Mouse (Mus musculus): ENCODE results near the gene Ccnl2.

Gene Ccnl2

GRCm38 (mm10) chr4:155811929-155812664 is at the start of gene Ccnl2:
Gene Ccnl2 (plus strand): TSS chr4:155812489.
- DNase-seq (ENCODE audit: extremely low read depth, insufficient read length, low spot score): peak; percentile 92

DNA sequence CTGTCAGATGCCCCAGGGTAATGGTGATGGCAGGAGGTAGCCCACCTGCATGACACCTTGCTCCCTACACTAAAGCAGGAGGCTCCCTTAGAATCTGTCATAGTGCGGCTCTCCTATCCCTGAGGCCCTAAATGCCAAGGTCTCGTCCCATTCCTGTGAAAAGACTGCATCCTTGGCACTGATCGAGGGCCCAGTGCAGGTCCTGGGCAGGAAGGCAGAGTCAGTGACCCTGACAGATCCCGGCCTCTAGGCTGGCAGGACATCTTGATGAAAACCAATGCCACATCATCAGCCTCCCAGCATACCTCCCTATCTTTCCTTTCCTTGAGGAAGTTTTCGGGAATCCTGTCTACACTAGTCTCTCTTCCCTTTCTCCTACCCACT is 42.8 kb upstream of the Ccnl2 start:
- DNase-seq (ENCODE audit: extremely low read depth, insufficient read length, low spot score): no peak

GRCm38 (mm10) chr4:155769880-155770512 is 42.3 kb upstream of the Ccnl2 start:
- peak; percentile 84 for DNase-seq (ENCODE audit: extremely low read depth, insufficient read length, low spot score)

GRCm38 (mm10) chr4:155770626-155771025 is 41.7 kb upstream of the Ccnl2 start:
- DNase-seq (ENCODE audit: extremely low read depth, insufficient read length, low spot score): no peak

- no peak for DNase-seq (ENCODE audit: extremely low read depth, insufficient read length, low spot score)
Observed at GRCm38 (mm10) chr4:155771706-155772105, 40.6 kb upstream of the Ccnl2 start.

DNA sequence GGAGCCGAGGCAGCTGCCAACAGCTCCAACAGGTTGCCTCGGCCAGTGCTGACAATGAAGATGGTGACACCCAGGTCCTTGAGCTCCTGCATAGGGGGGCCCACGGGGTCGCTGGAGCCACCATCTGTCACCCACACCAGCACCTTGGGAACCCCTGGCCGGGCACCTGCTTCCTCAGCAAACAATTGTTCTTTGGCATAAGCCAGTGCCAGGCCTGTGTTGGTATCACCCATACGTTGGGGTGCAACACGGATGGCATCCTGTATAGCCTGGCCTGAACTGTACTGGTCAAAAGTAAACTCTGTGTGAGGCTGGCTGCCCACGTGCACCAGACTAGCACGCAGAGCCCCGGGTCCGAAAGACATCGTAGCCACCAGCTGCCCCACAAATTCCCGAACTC is 39.5 kb upstream of the Ccnl2 start:
- DNase-seq (ENCODE audit: extremely low read depth, insufficient read length, low spot score): no peak

DNA sequence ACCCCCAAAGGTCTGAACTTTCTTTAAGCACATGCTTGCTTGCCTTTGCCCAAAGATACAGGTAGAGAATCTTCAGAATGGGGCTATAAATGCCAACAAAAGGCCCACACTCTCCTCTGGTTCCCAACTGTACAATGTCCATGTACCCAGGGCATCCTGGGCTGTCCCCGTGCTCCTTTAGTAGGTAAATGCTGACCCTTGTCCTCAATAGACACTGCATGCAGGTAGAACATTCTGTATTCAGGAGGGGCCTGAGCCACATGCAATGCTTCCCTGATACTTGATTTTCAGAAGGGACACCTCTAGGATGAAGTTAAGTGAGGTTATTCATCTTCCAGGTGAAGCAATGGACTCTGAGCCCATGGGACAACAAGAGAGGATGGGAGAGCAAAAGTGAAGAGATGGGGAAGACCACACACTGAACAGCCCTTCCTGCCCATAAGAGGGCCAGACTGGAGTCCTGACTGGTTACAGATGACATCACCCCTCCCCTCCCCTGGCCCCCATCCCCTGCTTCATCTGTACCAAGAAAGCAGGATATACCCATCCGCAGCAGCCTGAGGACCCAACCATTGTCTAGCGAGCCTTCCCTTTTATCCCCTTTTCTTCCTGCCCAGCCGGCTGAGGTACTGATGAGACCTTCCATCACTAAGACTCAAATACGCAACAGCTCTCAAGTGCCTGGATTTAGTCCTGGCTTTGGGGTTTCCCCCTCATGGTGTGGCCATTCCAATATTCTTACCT is 38.8 kb upstream of the Ccnl2 start:
- no peak for DNase-seq (ENCODE audit: extremely low read depth, insufficient read length, low spot score)

- DNase-seq (ENCODE audit: extremely low read depth, insufficient read length, low spot score): peak; percentile 88
Observed at GRCm38 (mm10) chr4:155774280-155774754, 38.0 kb upstream of the Ccnl2 start, which contains the start of gene Vwa1. Gene Vwa1 (minus strand): TSS chr4:155774698.

- peak; percentile 46 for DNase-seq (ENCODE audit: extremely low read depth, insufficient read length, low spot score)
Observed at GRCm38 (mm10) chr4:155774971-155775740, 37.1 kb upstream of the Ccnl2 start.

DNA sequence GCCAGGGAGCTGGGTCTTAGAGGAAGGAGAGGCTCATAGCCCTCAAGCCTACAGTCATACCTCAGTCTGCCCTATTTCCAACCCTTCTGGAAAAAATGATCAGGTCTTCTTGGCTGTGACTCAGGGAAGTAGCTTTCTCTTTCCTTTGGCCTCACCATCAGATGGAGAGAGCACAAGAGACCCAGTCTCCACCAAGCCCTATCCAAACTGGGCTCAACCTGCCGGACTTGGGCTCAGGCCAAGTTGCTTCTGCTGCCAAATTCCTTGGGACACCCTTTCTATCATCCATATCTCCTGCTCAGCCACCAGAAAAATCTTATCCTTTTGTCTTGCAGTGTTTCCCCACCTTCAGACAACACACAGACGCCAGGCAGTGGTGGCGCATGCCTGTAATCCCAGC is 36.4 kb upstream of the Ccnl2 start:
- no peak for DNase-seq (ENCODE audit: extremely low read depth, insufficient read length, low spot score)

DNA sequence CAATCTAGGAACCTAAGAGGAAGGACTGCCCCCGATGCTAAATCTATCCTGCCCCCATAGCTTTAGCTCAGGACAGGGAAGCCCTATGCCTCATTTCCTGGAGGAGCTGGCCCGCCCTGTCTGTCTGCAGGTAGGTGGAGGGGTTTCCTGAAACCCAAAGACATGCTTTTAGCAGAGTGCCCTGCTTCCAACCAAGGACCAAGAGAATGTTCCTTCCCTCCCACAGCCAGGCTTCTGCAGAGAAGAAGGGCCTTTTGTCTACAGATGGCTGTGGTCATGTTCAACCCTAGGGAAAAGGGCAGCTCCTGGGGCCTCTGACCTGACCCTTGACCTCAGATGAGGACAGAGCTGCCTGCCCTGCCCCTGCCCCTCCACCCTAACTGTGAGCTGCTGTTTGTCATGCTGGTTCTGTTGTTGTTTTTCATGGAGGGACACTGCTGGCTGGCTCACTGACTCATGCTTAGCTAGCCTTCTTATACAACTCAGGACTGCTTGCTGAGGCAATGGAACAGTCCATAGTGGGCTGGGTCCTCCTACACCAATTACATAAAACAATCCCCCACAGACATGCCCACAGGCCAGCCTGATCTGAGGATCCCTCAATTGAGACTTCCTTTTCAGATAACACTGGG is 35.5 kb upstream of the Ccnl2 start:
- DNase-seq (ENCODE audit: extremely low read depth, insufficient read length, low spot score): no peak

GRCm38 (mm10) chr4:155777816-155778215 is 34.5 kb upstream of the Ccnl2 start:
- DNase-seq (ENCODE audit: extremely low read depth, insufficient read length, low spot score): no peak

DNA sequence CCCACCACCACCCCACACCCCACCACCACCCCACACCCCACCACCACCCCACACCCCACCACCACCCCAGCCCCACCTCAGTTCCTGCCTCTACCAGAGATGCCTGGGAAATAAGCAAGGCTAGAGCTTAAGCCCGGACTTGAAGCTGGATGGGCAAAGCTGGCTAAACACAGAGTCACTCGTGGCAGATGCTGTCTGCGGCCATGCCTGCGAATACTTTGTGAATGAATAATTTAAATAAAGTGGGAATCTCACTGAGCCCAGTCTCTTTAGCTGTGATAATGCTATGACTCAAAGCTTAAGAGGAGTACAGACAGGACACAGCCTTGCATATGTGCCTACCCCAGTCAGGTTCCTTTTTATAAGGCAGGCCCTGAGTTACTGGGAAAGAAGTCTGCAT is 32.8 kb upstream of the Ccnl2 start:
- DNase-seq (ENCODE audit: extremely low read depth, insufficient read length, low spot score): no peak

DNA sequence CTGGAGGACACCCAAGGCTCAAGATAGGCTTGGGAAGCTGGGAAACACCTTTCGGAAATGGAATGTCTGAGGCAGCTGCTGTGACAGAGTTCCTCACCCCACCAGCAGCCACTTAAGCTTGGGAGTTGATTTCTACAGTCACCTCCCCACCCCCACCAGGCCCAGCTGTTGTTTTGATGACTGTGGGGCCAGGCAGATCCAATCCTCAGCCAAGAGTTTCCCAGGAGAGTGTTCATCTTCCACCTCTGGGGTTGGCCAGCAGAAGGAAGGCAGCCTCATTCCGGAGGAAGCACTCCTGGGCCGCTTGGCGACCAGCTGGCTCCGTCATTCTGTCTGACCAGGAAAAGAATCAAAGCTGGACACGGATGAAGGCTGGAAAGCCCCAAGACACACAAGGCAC is 31.4 kb upstream of the Ccnl2 start:
- DNase-seq (ENCODE audit: extremely low read depth, insufficient read length, low spot score): no peak

GRCm38 (mm10) chr4:155783486-155784080 is 28.7 kb upstream of the Ccnl2 start:
- DNase-seq (ENCODE audit: extremely low read depth, insufficient read length, low spot score): no peak

GRCm38 (mm10) chr4:155784081-155784701 is 28.1 kb upstream of the Ccnl2 start:
- DNase-seq (ENCODE audit: extremely low read depth, insufficient read length, low spot score): peak; percentile 81

DNA sequence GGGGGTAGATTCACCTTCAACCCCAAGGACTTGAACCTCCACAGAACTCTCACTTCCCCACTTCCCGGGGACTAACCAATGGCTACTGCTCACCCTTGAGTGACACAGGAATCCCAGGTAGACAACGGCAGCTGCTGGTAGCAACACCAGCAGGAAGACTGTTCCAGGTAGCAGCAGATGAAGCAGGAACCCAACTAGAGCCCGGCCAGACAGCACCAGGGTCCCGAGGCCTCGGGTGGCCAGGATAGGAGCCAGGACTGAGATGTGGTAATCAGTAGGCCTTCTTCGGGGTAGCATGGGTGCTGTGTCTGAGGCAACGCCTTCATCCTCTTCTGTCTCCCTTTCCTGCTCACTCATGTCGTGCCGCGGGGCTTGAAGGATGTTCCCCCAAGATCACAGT is 27.0 kb upstream of the Ccnl2 start:
- DNase-seq (ENCODE audit: extremely low read depth, insufficient read length, low spot score): no peak

DNA sequence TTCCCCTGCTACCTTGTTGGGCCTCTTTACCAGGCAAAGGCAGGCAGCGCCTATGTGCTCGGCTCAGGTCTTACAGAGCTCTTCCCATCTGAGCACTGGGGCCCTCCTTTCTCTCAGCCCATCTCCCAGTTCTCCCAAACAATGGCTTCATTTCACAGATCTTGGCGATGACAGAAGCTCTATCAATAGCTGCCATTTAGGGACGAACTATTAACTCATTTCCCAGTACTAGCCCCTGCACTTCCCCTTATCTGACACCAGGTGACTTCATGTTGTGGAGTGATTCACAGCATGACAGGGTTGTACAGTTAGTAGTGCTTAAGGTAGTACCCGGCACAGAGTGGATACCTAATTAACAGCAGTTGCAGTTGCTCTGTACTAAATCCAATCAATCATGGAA is 26.5 kb upstream of the Ccnl2 start, which contains the start of gene Tmem88b:
TSS of gene Tmem88b (minus strand) at position 56 of the 400 bp plus-strand sequence.
- no peak for DNase-seq (ENCODE audit: extremely low read depth, insufficient read length, low spot score)

GRCm38 (mm10) chr4:155788300-155788699 is 24.0 kb upstream of the Ccnl2 start:
- no peak for DNase-seq (ENCODE audit: extremely low read depth, insufficient read length, low spot score)
